Mouse (Mus musculus) layer of hippocampus, adult 9-11 months (tissue): ENCODE data around the gene Mlxipl.

ENCODE experiments used
- DNase-seq: peaks from one replicate; pipeline ENCODE4 v3.0.0; 2022

Gene Mlxipl

GRCm38 (mm10) chr5:135080539-135080938 lies 9.2 kb upstream of the Mlxipl start:
- no peak for DNase-seq

DNA sequence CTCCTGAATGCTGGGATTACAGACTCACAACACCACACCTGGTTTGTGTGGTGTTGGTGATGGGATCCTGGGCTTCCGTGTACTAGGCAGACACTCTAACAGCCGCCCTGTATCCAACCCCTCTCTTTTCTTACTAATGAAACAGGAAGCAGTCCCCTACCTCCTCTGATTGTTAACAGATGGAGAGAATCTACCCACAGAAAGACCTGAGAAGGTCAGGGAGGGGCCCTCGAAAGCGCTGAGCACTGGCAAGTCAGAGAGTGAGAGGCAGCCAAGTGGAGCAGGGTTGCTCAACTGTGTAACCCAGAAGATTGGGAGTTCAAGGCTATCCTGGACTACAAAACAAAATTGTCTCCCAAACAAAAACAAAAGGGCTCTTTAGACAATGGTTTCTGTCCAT lies 2.8 kb upstream of the Mlxipl start:
- no peak for DNase-seq

DNA sequence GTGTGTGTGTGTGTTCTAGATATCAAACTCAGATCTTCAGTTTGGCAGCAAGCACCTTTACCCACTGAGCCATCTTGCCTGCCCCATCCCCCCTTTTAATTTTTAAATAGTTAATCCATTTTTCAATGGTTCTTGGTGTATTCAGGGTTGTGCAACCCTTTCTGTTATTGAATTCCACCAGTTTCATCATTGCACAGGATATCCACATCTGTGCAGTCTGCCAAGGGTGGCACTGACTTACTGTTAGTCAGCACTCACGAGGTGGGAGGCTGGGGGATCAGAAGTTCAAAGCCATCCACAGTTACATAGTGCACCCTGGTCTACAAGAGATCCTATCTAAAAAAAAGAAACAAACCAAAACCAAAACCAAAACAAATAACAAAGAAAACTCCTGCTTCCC lies 11.3 kb downstream of the Mlxipl start:
- DNase-seq = no peak

- DNase-seq = no peak
Observed at GRCm38 (mm10) chr5:135103999-135104660, 14.4 kb downstream of the Mlxipl start.

DNA sequence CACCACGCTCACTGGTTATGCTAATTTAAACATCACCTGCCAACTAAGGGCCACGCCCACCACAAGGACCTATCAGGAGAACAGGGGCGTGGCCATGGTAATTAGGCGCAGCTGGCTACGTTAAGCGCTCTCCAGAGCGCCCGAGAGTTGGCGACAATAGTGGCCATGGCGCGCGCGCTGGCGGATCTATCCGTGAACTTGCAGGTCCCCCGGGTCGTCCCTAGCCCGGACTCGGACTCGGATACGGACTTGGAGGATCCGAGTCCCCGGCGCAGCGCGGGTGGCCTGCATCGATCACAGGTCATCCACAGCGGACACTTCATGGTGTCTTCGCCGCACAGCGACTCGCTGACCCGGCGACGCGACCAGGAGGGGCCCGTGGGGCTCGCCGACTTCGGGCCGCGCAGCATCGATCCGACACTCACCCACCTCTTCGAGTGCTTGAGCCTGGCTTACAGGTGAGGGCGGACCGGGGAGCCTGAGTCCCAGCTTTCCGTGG lies 17.1 kb downstream of the Mlxipl start:
- peak; percentile 71 for DNase-seq

GRCm38 (mm10) chr5:135107521-135108501 lies 18.1 kb downstream of the Mlxipl start:
- no peak for DNase-seq

DNA sequence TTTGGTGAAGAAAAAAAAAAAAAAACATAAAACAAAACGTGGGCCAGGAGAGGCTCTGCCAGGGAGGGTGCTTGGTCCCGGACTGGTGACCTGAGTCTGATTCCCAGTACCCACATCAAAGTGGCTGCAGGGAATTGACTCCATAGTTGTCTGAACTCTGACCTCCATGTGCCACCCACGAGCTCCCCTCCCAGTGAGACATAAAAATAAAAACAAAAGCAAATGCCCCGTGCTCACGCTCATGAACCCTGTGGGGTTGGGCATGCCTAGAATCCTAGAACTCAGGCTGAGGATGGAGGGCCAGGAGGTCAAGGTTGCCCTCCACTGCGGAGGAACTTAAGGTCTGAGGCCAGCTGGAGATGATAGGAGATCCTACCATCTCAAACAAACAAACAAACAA lies 19.3 kb downstream of the Mlxipl start:
- DNase-seq = no peak

- no peak for DNase-seq
Observed at GRCm38 (mm10) chr5:135109426-135109825, 19.7 kb downstream of the Mlxipl start.

DNA sequence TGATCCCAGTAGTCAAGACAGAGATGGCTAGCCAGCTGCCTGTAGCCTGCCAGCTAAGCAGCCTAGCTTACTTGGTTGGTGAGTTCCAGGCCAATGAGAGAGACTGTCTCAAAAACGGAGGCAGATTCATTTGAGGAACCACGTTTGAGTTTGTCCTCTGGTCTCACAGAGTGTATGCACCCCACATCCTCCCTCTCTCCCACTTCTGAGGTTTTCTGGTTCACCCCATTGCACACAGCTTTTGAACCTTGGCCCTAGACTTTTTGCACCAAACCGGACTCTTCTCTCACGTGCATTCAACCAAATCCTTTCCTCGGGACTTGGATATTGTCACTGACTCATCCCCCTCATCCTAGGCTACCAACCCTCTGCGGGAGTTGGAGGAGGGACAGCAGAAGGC lies 20.3 kb downstream of the Mlxipl start:
- DNase-seq = no peak

DNA sequence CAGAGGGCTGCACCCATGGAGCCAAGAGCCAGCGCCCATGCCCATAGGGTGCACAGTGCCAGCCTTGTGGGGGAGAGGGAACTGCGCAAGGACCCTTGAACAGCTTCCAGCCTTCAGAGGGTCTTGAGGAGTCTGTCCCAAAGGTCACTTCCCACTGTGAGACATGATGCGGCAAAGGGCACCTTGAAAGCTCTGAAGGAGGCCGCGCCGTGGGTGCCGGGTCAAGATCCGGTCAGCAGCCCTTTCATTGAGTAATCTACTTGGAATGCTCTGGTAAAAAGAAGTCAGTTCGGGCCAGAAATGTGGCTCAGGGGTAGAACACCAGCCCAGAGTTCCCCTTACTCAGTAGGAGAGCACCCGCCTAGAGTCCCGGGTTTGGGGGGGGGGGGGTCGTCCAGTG lies 24.1 kb downstream of the Mlxipl start:
- DNase-seq = no peak

DNA sequence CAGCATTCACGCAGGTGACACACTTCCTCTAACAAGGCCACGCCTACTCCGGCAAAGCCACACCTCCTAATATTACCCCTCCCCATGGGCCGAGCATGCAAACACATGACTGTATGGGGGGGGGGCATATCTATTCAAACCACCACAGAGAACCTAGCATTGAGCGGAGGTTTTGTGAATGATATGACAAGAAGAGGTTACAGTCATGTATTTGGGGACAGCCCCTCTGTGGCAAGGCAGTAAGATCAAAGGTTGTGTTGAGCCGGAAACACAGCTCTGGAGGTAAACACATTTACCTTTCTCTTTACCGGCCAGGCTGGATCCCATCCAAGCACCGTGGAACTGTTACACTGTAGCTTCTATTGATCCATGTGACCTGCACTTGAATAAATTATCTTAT lies 25.6 kb downstream of the Mlxipl start:
- DNase-seq = no peak

GRCm38 (mm10) chr5:135118589-135119081 lies 28.9 kb downstream of the Mlxipl start:
- DNase-seq = no peak

DNA sequence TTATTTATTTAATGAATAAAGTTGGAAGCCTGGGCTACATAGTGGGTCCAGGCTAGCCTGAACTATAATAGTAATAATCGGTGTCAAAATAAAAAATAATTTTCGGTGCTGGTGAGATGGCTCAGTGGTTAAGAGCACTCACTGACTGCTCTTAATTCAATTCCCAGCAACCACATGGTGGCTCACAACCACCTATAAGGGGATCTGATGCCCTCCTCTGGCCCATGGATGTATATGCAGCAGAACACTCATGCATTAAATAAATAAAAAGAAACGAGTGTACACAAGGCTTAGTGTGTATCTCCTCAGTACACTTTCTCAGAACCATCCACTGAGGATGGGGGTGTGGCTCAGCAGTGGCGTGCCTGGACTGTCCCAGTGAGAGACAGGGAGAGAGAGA lies 31.1 kb downstream of the Mlxipl start:
- no peak for DNase-seq

GRCm38 (mm10) chr5:135126121-135126520 lies 36.4 kb downstream of the Mlxipl start:
- peak; percentile 83 for DNase-seq

GRCm38 (mm10) chr5:135127669-135128068 lies 38.0 kb downstream of the Mlxipl start:
- DNase-seq = peak; percentile 64

DNA sequence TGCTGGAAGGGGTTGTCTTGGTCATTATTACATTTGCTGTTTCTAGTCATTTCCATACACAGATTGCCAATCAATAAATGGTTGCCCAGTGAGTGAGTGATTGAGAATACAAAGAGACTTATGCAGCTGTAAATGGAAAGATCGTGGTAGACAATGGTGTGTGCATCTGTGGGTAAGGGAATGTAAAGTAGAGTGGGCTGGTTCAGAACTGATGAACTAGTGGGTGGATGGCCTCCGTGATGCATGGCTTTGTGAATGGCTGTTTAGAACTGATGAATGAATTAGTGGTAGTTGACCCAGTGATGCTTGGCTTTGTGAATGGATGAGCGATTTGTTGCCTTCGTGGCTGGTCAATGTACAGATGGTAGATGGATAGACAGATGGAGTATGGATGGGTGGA lies 40.1 kb downstream of the Mlxipl start:
- no peak for DNase-seq

DNA sequence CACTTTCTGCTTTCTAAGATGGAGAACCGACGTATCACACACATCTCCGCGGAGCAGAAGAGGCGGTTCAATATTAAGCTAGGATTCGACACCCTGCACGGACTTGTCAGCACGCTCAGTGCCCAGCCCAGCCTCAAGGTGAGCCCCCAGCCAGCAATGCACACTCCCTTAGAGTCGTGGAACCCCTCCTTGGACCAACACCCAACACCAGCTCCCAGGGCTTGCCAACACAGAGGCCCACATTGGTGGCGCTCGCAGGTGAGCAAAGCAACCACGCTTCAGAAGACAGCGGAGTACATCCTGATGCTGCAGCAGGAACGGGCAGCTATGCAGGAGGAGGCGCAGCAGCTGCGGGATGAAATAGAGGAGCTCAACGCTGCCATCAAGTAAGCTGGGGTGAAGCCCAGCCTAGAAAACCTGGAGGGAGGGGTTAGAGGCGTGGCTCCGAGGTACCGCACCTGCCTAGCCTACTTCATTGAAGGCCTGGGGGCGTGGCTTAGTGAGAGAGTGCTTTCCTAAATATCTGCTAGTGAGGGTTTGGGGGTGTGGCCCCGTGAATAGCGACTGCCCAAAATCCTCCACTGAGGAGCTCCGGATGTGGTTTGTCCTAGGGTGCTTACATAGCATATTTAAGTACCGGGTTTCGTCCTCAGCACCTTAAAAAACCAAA lies 44.2 kb downstream of the Mlxipl start:
- DNase-seq = peak; percentile 46

DNA sequence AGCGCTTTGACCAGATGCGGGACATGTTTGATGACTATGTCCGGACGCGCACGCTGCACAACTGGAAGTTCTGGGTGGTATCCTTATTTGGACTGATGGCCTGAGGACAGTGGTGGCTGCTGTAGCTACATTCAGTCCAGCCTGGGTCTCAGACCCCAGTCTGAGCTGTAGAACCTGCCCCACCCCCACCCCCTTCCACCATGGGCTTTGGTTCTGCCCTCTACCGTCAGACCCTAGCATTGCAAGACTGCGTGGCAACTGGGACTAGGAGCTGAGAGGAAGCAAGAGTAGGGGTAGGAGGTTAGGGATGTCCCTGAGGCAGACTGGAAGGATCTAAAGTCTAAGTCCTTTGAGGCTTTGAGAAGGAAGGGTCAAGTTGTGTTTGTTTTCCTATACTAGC lies 44.8 kb downstream of the Mlxipl start:
- no peak for DNase-seq

GRCm38 (mm10) chr5:135139881-135140280 lies 50.2 kb downstream of the Mlxipl start:
- DNase-seq = no peak

GRCm38 (mm10) chr5:135144469-135144868 lies 54.8 kb downstream of the Mlxipl start:
- DNase-seq = no peak

DNA sequence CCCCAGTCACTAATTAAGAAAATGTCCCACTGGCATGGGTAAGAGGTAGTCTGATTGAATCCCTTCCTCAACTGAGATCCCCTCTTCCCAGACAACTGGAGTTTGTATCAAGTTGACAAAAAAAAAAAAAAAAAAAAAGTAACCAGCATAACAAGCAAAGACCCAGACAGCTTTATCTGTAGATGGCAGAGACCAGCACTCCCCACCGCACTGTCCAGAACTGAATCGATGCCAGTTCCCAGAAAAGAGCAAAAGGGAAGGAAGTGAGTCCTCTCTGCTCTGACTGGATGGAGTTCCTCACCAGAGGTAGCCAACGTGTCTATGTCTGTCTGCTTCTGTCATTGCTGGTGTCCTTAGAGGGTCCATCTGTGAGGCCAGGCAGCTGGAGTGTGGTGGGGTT lies 55.8 kb downstream of the Mlxipl start:
- peak; percentile 48 for DNase-seq

GRCm38 (mm10) chr5:135145955-135146354 lies 56.3 kb downstream of the Mlxipl start:
- DNase-seq = no peak

DNA sequence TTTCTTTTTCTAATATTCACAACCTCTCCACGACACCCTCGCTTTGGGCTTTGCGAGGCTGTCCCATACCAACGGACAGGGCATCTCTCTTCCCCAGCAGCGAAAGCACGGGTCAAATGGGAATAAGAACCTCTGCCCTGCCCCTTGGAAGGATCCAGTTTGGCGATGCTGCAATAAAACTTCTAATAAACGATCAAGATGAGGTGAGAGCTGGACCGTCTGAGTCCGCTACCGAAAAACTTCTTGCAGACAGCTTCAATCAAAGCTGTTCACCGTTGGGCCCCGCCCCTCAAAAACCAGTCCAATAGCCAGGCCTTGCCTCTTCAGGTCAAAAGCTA lies 59.0 kb downstream of the Mlxipl start:
- DNase-seq = no peak
